Mouse (Mus musculus): ENCODE measurements around the gene Mrpl42.

- no peak for TF ChIP-seq CTCF (IDR thresholded peaks at IDR 0.05; ENCODE audit: low read depth, low read length)
- no peak for TF ChIP-seq TAL1 (conservative IDR thresholded peaks at IDR 0.05; ENCODE audit: low read depth, low read length)
Observed at GRCm38 (mm10) chr10:95471889-95472547, 29.7 kb downstream of the Mrpl42 start.
